ENCODE assay signal across 9 mouse cellular contexts in genomic region chr19:46971051-46971689, GRCm38 (mm10). TPM values are rescaled to one million over a fixed set of nuclear protein-coding genes. Genes with fewer than 3 reads are reported as not detected.
A peak's percentile ranks its signal among the peaks of the same experiment; 100 is the strongest.
DNase-seq lines count a peak whose midpoint lies in the region; ATAC-seq and TF ChIP-seq lines count a peak whose summit lies in the region.
"Had no signal": no experiment of that assay in that cellular context is flagged by ENCODE, and none has a peak within 500 bp of the region (broad histone marks: within the 10 kb centered on the region; RNA-seq: fewer than 3 reads in every experiment).

No protein-coding gene starts in this region.

- H3K4me2 ChIP-seq in heart, embryonic 13.5 days, result no peak overlapping the region
- H3K4me2 ChIP-seq in midbrain, embryonic 13.5 days (replicated peaks), result peak overlapping the region; percentile 15

- intact Hi-C loops in heart, postnatal 25 days (cut with DNase I), result no loop called here

- WGBS in heart, embryonic 13.5 days, result 73% methylated on average over 8 of the region's 8 CpGs
- 48% methylated on average over 8 of the region's 8 CpGs for WGBS in hindbrain, embryonic 10.5 days
- 29% methylated on average over 8 of the region's 8 CpGs for WGBS in midbrain, embryonic 13.5 days

- H3K4me3 ChIP-seq in heart, embryonic 13.5 days, result no peak overlapping the region
- H3K4me3 ChIP-seq in ES-E14 (ENCODE audit: insufficient read depth in 1 of 2, low read depth in 1 of 2, low read length in 2 of 2, poor library complexity in 1 of 2, severe bottlenecking in 1 of 2), result no peak overlapping the region
- no peak overlapping the region for H3K4me3 ChIP-seq in hindbrain, embryonic 10.5 days
- no peak overlapping the region for H3K4me3 ChIP-seq in midbrain, embryonic 13.5 days (replicated peaks)

- peak overlapping the region; percentile 85 for H3K27ac ChIP-seq in heart, embryonic 13.5 days (replicated peaks)
- H3K27ac ChIP-seq in ES-E14 (ENCODE audit: insufficient read depth, low read depth, low read length, poor library complexity, severe bottlenecking), result peak overlapping the region; percentile 46; the same call in 1 of the 2 replicates
- H3K27ac ChIP-seq in hindbrain, embryonic 10.5 days, result peak overlapping the region; percentile 87
- H3K27ac ChIP-seq in midbrain, embryonic 13.5 days, result peak overlapping the region; percentile 94

- H3K4me1 ChIP-seq in heart, embryonic 13.5 days, result peaks cover 59% of the 10 kb centered on the region
- H3K4me1 ChIP-seq in ES-E14 (ENCODE audit: control insufficient read depth in 2 of 2, insufficient read depth in 2 of 2, low read length in 2 of 2, poor library complexity in 1 of 2), result peaks cover 2 to 15% of the 10 kb centered on the region in 2 experiments; a peak in 2 of 4 replicates
- peaks cover 28% of the 10 kb centered on the region for H3K4me1 ChIP-seq in hindbrain, embryonic 10.5 days (replicated peaks)
- peaks cover 30% of the 10 kb centered on the region for H3K4me1 ChIP-seq in midbrain, embryonic 13.5 days (replicated peaks)

- no peaks in the 10 kb centered on the region for H3K36me3 ChIP-seq in heart, embryonic 13.5 days
- H3K36me3 ChIP-seq in ES-E14 (ENCODE audit: control insufficient read depth, insufficient read depth, low read length, poor library complexity, severe bottlenecking), result no peaks in the 10 kb centered on the region
- no peaks in the 10 kb centered on the region for H3K36me3 ChIP-seq in hindbrain, embryonic 10.5 days
- H3K36me3 ChIP-seq in midbrain, embryonic 13.5 days, result no peaks in the 10 kb centered on the region

- in situ Hi-C loops in ES-E14 (cut with MboI; ENCODE audit: low sequenced_read_pairs in 2 of 2, unreplicated experiment in 2 of 2), result no loop called here

- no peak for ATAC-seq in heart, embryonic 13.5 days (ENCODE audit: extremely low read depth, insufficient number of reproducible peaks, low FRiP score, low TSS enrichment)
- peak; percentile 74 for ATAC-seq in midbrain, embryonic 13.5 days

- peak overlapping the region; percentile 54; the same call in 1 of the 2 replicates for H3K9ac ChIP-seq in heart, embryonic 13.5 days
- 0 out of 2 replicates have a peak overlapping the region, but pooled peaks have one; percentile 4 for H3K9ac ChIP-seq in ES-E14 (ENCODE audit: insufficient read depth, low read depth, low read length, poor library complexity, severe bottlenecking)
- 0 out of 2 replicates have a peak overlapping the region, but pooled peaks have one; percentile 33 for H3K9ac ChIP-seq in midbrain, embryonic 13.5 days (replicated peaks)

- no peaks in the 10 kb centered on the region for H3K9me3 ChIP-seq in heart, embryonic 13.5 days
- no peaks in the 10 kb centered on the region for H3K9me3 ChIP-seq in ES-E14 (ENCODE audit: control insufficient read depth, insufficient read depth, low read depth, low read length)
- no peaks in the 10 kb centered on the region for H3K9me3 ChIP-seq in hindbrain, embryonic 10.5 days
- no peaks in the 10 kb centered on the region for H3K9me3 ChIP-seq in midbrain, embryonic 13.5 days

- no peak for DNase-seq in heart, postnatal 25 days (ENCODE audit: low spot score)
- no peak for DNase-seq in ES-E14 (ENCODE audit: low read depth, low spot score)
- no peak for DNase-seq in hindbrain, embryonic 10.5 days (ENCODE audit: low spot score)
- DNase-seq in spleen, postnatal 10 days (ENCODE audit: low spot score in 2 of 2), result no peak
- no peak for DNase-seq in MN1 (ENCODE audit: low spot score)
- DNase-seq in adrenal gland, postnatal 36 days, result no peak
- DNase-seq: heart, postnatal 4 days had no signal

- no peaks in the 10 kb centered on the region for H3K27me3 ChIP-seq in heart, embryonic 13.5 days (replicated peaks)
- H3K27me3 ChIP-seq in hindbrain, embryonic 10.5 days (ENCODE audit: insufficient read depth, poor library complexity, severe bottlenecking), result no peaks in the 10 kb centered on the region
- no peaks in the 10 kb centered on the region for H3K27me3 ChIP-seq in midbrain, embryonic 13.5 days

TF ChIP-seq in ES-E14, 5 proteins besides CTCF, POLR2A, EP300 and RAD21:
- TF ChIP-seq ZNF384 (IDR thresholded peaks at IDR 0.05; ENCODE audit: low read depth, low read length) (no peak), CHD2 (IDR thresholded peaks at IDR 0.05; ENCODE audit: low read depth, low read length) (no peak), MAFK (IDR thresholded peaks at IDR 0.05; ENCODE audit: insufficient read depth, low read depth, low read length) (no peak), ZC3H11A (IDR thresholded peaks at IDR 0.05; ENCODE audit: borderline replicate concordance, low read depth, low read length) (no peak), HCFC1 (IDR thresholded peaks at IDR 0.05; ENCODE audit: borderline replicate concordance, insufficient read depth, low read length) (no peak)
TF ChIP-seq in ES-E14: peak in this region for 0.

RNA-seq across cellular contexts. Expression of gene Ina, which starts 43.3 kb away (rescaled TPM):
- polyA plus RNA-seq in heart, embryonic 13.5 days (2015; fragmentation: Nextera tagmentation; extraction: Ambion mirVana), result 0.52 and 0.74 TPM in 2 replicates
- total RNA-seq in heart, postnatal 25 days (2021), result not detected
- total RNA-seq in ES-E14 (2012; rRNA removed), result 9.8 and 18.4 TPM in 2 replicates
- 75.7 and 248 TPM in 2 replicates for polyA plus RNA-seq in hindbrain, embryonic 10.5 days (2016; fragmentation: Nextera tagmentation; extraction: Ambion mirVana)
- 481 and 511 TPM in 2 replicates for polyA plus RNA-seq in midbrain, embryonic 13.5 days (2015; fragmentation: Nextera tagmentation; extraction: Ambion mirVana)
- total RNA-seq in adrenal gland, postnatal 36 days (2021), result 1 to 10 TPM; 4.0 to 5.9 TPM

RNA-seq across cellular contexts. Expression of gene Nt5c2, which starts 43.8 kb away (rescaled TPM):
- 102 and 124 TPM in 2 replicates for polyA plus RNA-seq in heart, embryonic 13.5 days (2015; fragmentation: Nextera tagmentation; extraction: Ambion mirVana)
- total RNA-seq in heart, postnatal 25 days (2021), result 10 to 100 TPM; 65.0 to 71.7 TPM
- 26.9 and 27.0 TPM in 2 replicates for total RNA-seq in ES-E14 (2012; rRNA removed)
- polyA plus RNA-seq in hindbrain, embryonic 10.5 days (2016; fragmentation: Nextera tagmentation; extraction: Ambion mirVana), result 65.1 and 69.6 TPM in 2 replicates
- polyA plus RNA-seq in midbrain, embryonic 13.5 days (2015; fragmentation: Nextera tagmentation; extraction: Ambion mirVana), result 96.0 and 97.2 TPM in 2 replicates
- 10 to 100 TPM; 63.2 to 65.2 TPM for total RNA-seq in adrenal gland, postnatal 36 days (2021)

Comparison
In these comparisons a context has a peak if more than half of its experiments do, and no peak if none do; other contexts are left out.
1. H3K9ac ChIP-seq: peak in every context shown above with its lines; median percentile 54 in heart, embryonic 13.5 days; 33 in midbrain, embryonic 13.5 days; 4 in ES-E14.
2. RNA of gene Ina, which starts 43.3 kb away (total RNA-seq): 9.8 to 18.4 TPM in ES-E14 and 4.0 to 5.9 TPM in adrenal gland, postnatal 36 days; not detected in heart, postnatal 25 days; every median in the first group is over 4 times any median in the second.
3. Peak in every context shown above with its lines, with median percentiles within 50 percentile points of each other: H3K27ac ChIP-seq.